ENCODE assay signal across 8 mouse cellular contexts in the genomic region with DNA sequence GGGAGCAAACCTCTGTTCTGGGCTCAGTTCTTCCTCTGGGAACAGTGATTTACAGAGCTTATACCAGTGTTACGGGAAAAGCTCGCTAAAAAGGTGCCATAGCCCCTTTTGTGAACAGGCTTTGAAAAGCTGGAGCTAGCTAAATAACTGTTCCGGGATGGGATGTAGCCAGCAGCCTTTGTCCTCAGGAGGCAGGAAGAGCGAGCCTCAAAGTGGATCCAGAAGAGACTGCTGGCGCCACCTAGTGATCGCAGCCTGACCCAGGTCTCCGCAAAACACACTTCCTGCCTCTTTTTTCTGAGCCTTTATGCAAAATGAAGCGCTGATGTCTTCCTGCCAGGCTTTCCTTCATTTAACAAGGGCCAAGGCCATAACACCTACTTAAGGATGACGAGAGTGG. TPM values are rescaled to one million over a fixed set of nuclear protein-coding genes. Genes with fewer than 3 reads are reported as not detected.
DNase-seq lines count a peak whose midpoint lies in the region; ATAC-seq and TF ChIP-seq lines count a peak whose summit lies in the region.

No protein-coding gene starts in this region.

- H3K4me1 ChIP-seq in erythroblast, embryonic 14.5 days (ENCODE audit: control insufficient read depth), result peaks cover 47% of the 10 kb centered on the region
- H3K4me1 ChIP-seq in heart, embryonic 13.5 days, result peaks cover 43% of the 10 kb centered on the region
- H3K4me1 ChIP-seq in liver, embryonic 12.5 days, result peaks cover 44% of the 10 kb centered on the region
- peaks cover 27% of the 10 kb centered on the region for H3K4me1 ChIP-seq in stomach, embryonic 15.5 days

- H3K27me3 ChIP-seq in C2C12 (ENCODE audit: control insufficient read depth, insufficient read depth, insufficient read length), result no peaks in the 10 kb centered on the region
- H3K27me3 ChIP-seq in erythroblast, embryonic 14.5 days (ENCODE audit: control insufficient read depth), result no peaks in the 10 kb centered on the region
- no peaks in the 10 kb centered on the region for H3K27me3 ChIP-seq in heart, embryonic 13.5 days (replicated peaks)
- no peaks in the 10 kb centered on the region for H3K27me3 ChIP-seq in liver, embryonic 12.5 days (replicated peaks)
- H3K27me3 ChIP-seq in stomach, embryonic 15.5 days (replicated peaks), result no peaks in the 10 kb centered on the region

- peaks cover 29% of the 10 kb centered on the region for H3K36me3 ChIP-seq in C2C12 (ENCODE audit: control insufficient read depth, insufficient read depth)
- peaks cover 36% of the 10 kb centered on the region for H3K36me3 ChIP-seq in erythroblast, embryonic 14.5 days (ENCODE audit: control insufficient read depth)
- H3K36me3 ChIP-seq in heart, embryonic 13.5 days, result peaks cover 36% of the 10 kb centered on the region
- peaks cover 28% of the 10 kb centered on the region for H3K36me3 ChIP-seq in liver, embryonic 12.5 days
- H3K36me3 ChIP-seq in stomach, embryonic 15.5 days, result peaks cover 5% of the 10 kb centered on the region; the same call in 1 of the 2 replicates

- peak; percentile 73; the same call in 1 of the 2 replicates for TF ChIP-seq POLR2A in brain, embryonic 14.5 days (IDR thresholded peaks at IDR 0.05; ENCODE audit: borderline replicate concordance, extremely low read depth, insufficient read depth, insufficient read length, poor library complexity, severe bottlenecking)

- 3% methylated on average over 9 of the region's 9 CpGs for WGBS in heart, embryonic 13.5 days
- 3% methylated on average over 9 of the region's 9 CpGs for WGBS in liver, embryonic 12.5 days (ENCODE audit: insufficient replicate concordance)
- WGBS in stomach, embryonic 15.5 days, result 1% methylated on average over 9 of the region's 9 CpGs

- no peak overlapping the region for H3K4me3 ChIP-seq in C2C12 (ENCODE audit: insufficient read depth, poor library complexity, severe bottlenecking)
- H3K4me3 ChIP-seq in erythroblast, embryonic 14.5 days (replicated peaks), result peak overlapping the region; percentile 25
- H3K4me3 ChIP-seq in heart, embryonic 13.5 days, result peak overlapping the region; percentile 36
- H3K4me3 ChIP-seq in liver, embryonic 12.5 days, result peak overlapping the region; percentile 12; the same call in 1 of the 2 replicates
- peak overlapping the region; percentile 31 for H3K4me3 ChIP-seq in stomach, embryonic 15.5 days (replicated peaks)

- peak; percentile 96 for DNase-seq in brain, embryonic 14.5 days (ENCODE audit: low read depth)
- peak; percentile 95 for DNase-seq in kidney, postnatal 10 days
- peak; percentile 75 to 84 for DNase-seq in natural killer cell, adult 2 months (ENCODE audit: low spot score in 2 of 2)

- peaks cover 32% of the 10 kb centered on the region for H3K79me2 ChIP-seq in C2C12 (ENCODE audit: control insufficient read depth, insufficient read depth)

- peak overlapping the region; percentile 61 for H3K4me2 ChIP-seq in heart, embryonic 13.5 days
- peak overlapping the region; percentile 54 for H3K4me2 ChIP-seq in liver, embryonic 12.5 days
- peak overlapping the region; percentile 51 for H3K4me2 ChIP-seq in stomach, embryonic 15.5 days

- peak overlapping the region; percentile 78 for H3ac ChIP-seq in C2C12 (ENCODE audit: control insufficient read depth, insufficient read length, low read depth)

- no peak for ATAC-seq in heart, embryonic 13.5 days (ENCODE audit: extremely low read depth, insufficient number of reproducible peaks, low FRiP score, low TSS enrichment)
- no peak for ATAC-seq in liver, embryonic 12.5 days
- no peak for ATAC-seq in stomach, embryonic 15.5 days (ENCODE audit: insufficient read depth, low FRiP score, low read depth)

- H3K9ac ChIP-seq in heart, embryonic 13.5 days, result peak overlapping the region; percentile 79
- peak overlapping the region; percentile 47 for H3K9ac ChIP-seq in liver, embryonic 12.5 days
- H3K9ac ChIP-seq in stomach, embryonic 15.5 days, result peak overlapping the region; percentile 35; the same call in 1 of the 2 replicates

- peaks cover 24% of the 10 kb centered on the region for H3K79me3 ChIP-seq in C2C12 (ENCODE audit: low read depth)

- peak overlapping the region; percentile 88 for H3K27ac ChIP-seq in heart, embryonic 13.5 days (replicated peaks)
- peak overlapping the region; percentile 85 for H3K27ac ChIP-seq in liver, embryonic 12.5 days
- H3K27ac ChIP-seq in stomach, embryonic 15.5 days, result peak overlapping the region; percentile 88

- peak; percentile 85 for TF ChIP-seq CTCF in C2C12 (IDR thresholded peaks at IDR 0.05; ENCODE audit: control insufficient read depth, insufficient read depth, insufficient read length)
- TF ChIP-seq CTCF in brain, embryonic 14.5 days (IDR thresholded peaks at IDR 0.05; ENCODE audit: borderline replicate concordance, extremely low read depth, insufficient read depth, insufficient read length), result peak; percentile 98

- no peaks in the 10 kb centered on the region for H3K9me3 ChIP-seq in erythroblast, embryonic 14.5 days (ENCODE audit: control insufficient read depth, low read length)
- H3K9me3 ChIP-seq in heart, embryonic 13.5 days, result no peaks in the 10 kb centered on the region
- no peaks in the 10 kb centered on the region for H3K9me3 ChIP-seq in liver, embryonic 12.5 days (replicated peaks)
- no peaks in the 10 kb centered on the region for H3K9me3 ChIP-seq in stomach, embryonic 15.5 days

TF ChIP-seq in C2C12, 6 proteins besides CTCF, POLR2A, EP300 and RAD21:
- TF ChIP-seq MAX (IDR thresholded peaks at IDR 0.05) (no peak), MYOG (IDR thresholded peaks at IDR 0.05; ENCODE audit: control insufficient read depth, extremely low read depth, insufficient read length) (no peak), FOSL1 (IDR thresholded peaks at IDR 0.05; ENCODE audit: insufficient read depth, low read length, poor library complexity, severe bottlenecking) (no peak), MYOD1 (IDR thresholded peaks at IDR 0.05; ENCODE audit: control insufficient read depth, insufficient read length, low read depth) (no peak), USF1 (IDR thresholded peaks at IDR 0.05; ENCODE audit: low read depth) (no peak), CEBPB (IDR thresholded peaks at IDR 0.05; ENCODE audit: low read depth) (no peak)

RNA-seq across cellular contexts. Expression of a gene that starts 2.3 kb away (rescaled TPM):
- polyA plus RNA-seq in C2C12 (2012; fragmentation: generic; extraction: Trizol), result 513 TPM
- polyA plus RNA-seq in brain, embryonic 14.5 days (2012; rRNA removed), result 206 and 237 TPM in 2 replicates
- polyA plus RNA-seq in erythroblast, embryonic 14.5 days (2012), result 2.3 and 2.8 TPM in 2 replicates
- polyA plus RNA-seq in heart, embryonic 13.5 days (2015; fragmentation: Nextera tagmentation; extraction: Ambion mirVana), result 252 and 255 TPM in 2 replicates
- 252 and 256 TPM in 2 replicates for polyA plus RNA-seq in liver, embryonic 12.5 days (2016; fragmentation: Nextera tagmentation; extraction: Ambion mirVana)
- 301 and 305 TPM in 2 replicates for polyA plus RNA-seq in stomach, embryonic 15.5 days (2015; fragmentation: Nextera tagmentation; extraction: Ambion mirVana)

RNA-seq across cellular contexts. Expression of a gene that starts 2.7 kb away (rescaled TPM):
- 15.7 TPM for polyA plus RNA-seq in C2C12 (2012; fragmentation: generic; extraction: Trizol)
- 35.8 and 38.2 TPM in 2 replicates for polyA plus RNA-seq in brain, embryonic 14.5 days (2012; rRNA removed)
- 0.31 and 0.64 TPM in 2 replicates for polyA plus RNA-seq in erythroblast, embryonic 14.5 days (2012)
- 9.1 and 11.0 TPM in 2 replicates for polyA plus RNA-seq in heart, embryonic 13.5 days (2015; fragmentation: Nextera tagmentation; extraction: Ambion mirVana)
- 10.1 and 10.2 TPM in 2 replicates for polyA plus RNA-seq in liver, embryonic 12.5 days (2016; fragmentation: Nextera tagmentation; extraction: Ambion mirVana)
- 20.3 and 21.8 TPM in 2 replicates for polyA plus RNA-seq in stomach, embryonic 15.5 days (2015; fragmentation: Nextera tagmentation; extraction: Ambion mirVana)

RNA-seq across cellular contexts. Expression of a gene that starts 25.6 kb away (rescaled TPM):
- 39.2 TPM for polyA plus RNA-seq in C2C12 (2012; fragmentation: generic; extraction: Trizol)
- 31.0 and 39.4 TPM in 2 replicates for polyA plus RNA-seq in brain, embryonic 14.5 days (2012; rRNA removed)
- 0.22 and 0.41 TPM in 2 replicates for polyA plus RNA-seq in erythroblast, embryonic 14.5 days (2012)
- polyA plus RNA-seq in heart, embryonic 13.5 days (2015; fragmentation: Nextera tagmentation; extraction: Ambion mirVana), result 27.1 and 28.0 TPM in 2 replicates
- 18.5 and 19.4 TPM in 2 replicates for polyA plus RNA-seq in liver, embryonic 12.5 days (2016; fragmentation: Nextera tagmentation; extraction: Ambion mirVana)
- polyA plus RNA-seq in stomach, embryonic 15.5 days (2015; fragmentation: Nextera tagmentation; extraction: Ambion mirVana), result 28.4 and 29.4 TPM in 2 replicates

RNA-seq across cellular contexts. Expression of a gene that starts 25.8 kb away (rescaled TPM):
- polyA plus RNA-seq in C2C12 (2012; fragmentation: generic; extraction: Trizol), result 21.0 TPM
- polyA plus RNA-seq in brain, embryonic 14.5 days (2012; rRNA removed), result 21.2 and 27.5 TPM in 2 replicates
- polyA plus RNA-seq in erythroblast, embryonic 14.5 days (2012), result 0.30 and 0.42 TPM in 2 replicates
- 10.9 and 12.3 TPM in 2 replicates for polyA plus RNA-seq in heart, embryonic 13.5 days (2015; fragmentation: Nextera tagmentation; extraction: Ambion mirVana)
- 12.8 TPM in 2 replicates for polyA plus RNA-seq in liver, embryonic 12.5 days (2016; fragmentation: Nextera tagmentation; extraction: Ambion mirVana)
- 18.9 and 19.6 TPM in 2 replicates for polyA plus RNA-seq in stomach, embryonic 15.5 days (2015; fragmentation: Nextera tagmentation; extraction: Ambion mirVana)

RNA-seq across cellular contexts. Expression of a gene that starts 31.2 kb away (rescaled TPM):
- 0.11 TPM for polyA plus RNA-seq in C2C12 (2012; fragmentation: generic; extraction: Trizol)
- polyA plus RNA-seq in brain, embryonic 14.5 days (2012; rRNA removed), result 1.1 TPM in 2 replicates
- polyA plus RNA-seq in erythroblast, embryonic 14.5 days (2012), result 0.11 and 0.12 TPM in 2 replicates
- polyA plus RNA-seq in heart, embryonic 13.5 days (2015; fragmentation: Nextera tagmentation; extraction: Ambion mirVana), result 0.59 TPM in 2 replicates
- polyA plus RNA-seq in liver, embryonic 12.5 days (2016; fragmentation: Nextera tagmentation; extraction: Ambion mirVana), result 6.2 and 7.6 TPM in 2 replicates
- polyA plus RNA-seq in stomach, embryonic 15.5 days (2015; fragmentation: Nextera tagmentation; extraction: Ambion mirVana), result 2.3 and 3.2 TPM in 2 replicates

Comparison
In these comparisons a context has a peak if more than half of its experiments do, and no peak if none do; other contexts are left out.
1. RNA of a gene that starts 2.3 kb away (polyA plus RNA-seq): 513 TPM in C2C12 (single experiment), 301 to 305 TPM in stomach, embryonic 15.5 days, 252 to 255 TPM in heart, embryonic 13.5 days, 252 to 256 TPM in liver, embryonic 12.5 days and 206 to 237 TPM in brain, embryonic 14.5 days; 2.3 to 2.8 TPM in erythroblast, embryonic 14.5 days; every median in the first group is over 10 times any median in the second.
2. RNA of a gene that starts 25.6 kb away (polyA plus RNA-seq): 39.2 TPM in C2C12 (single experiment), 31.0 to 39.4 TPM in brain, embryonic 14.5 days, 28.4 to 29.4 TPM in stomach, embryonic 15.5 days, 27.1 to 28.0 TPM in heart, embryonic 13.5 days and 18.5 to 19.4 TPM in liver, embryonic 12.5 days; 0.22 to 0.41 TPM in erythroblast, embryonic 14.5 days; every median in the first group is over 10 times any median in the second.
3. Peak in every context shown above with its lines, with median percentiles within 50 percentile points of each other: DNase-seq, H3K27ac ChIP-seq, H3K4me2 ChIP-seq and H3K9ac ChIP-seq.